Mouse (Mus musculus) thymus, adult 2 months (tissue): ENCODE measurements at regions not wholly inside any gene's neighbourhood (a gene's known extent, or its start where the extent isn't known, plus 50 kb on each side); places are given as distances from the start of the nearest gene placed in this dataset.

ENCODE experiments used
- DNase-seq: peaks from one replicate; pipeline ENCODE4 v3.0.0; 2021
- H3K27ac ChIP-seq: fragments of 200-500 bp; 2 replicates; pipeline ENCODE4 v1.5.1; 2012; ENCODE audit warnings: low read length, control low read depth; ENCODE audit not compliant: control insufficient read depth, insufficient read depth
- H3K27me3 ChIP-seq: fragments of 200-500 bp; 2 replicates; pipeline ENCODE4 v1.6.1; 2012; ENCODE audit warnings: mild to moderate bottlenecking, low read length, moderate library complexity, mixed read lengths; ENCODE audit not compliant: control insufficient read depth, insufficient read depth
- H3K36me3 ChIP-seq: fragments of 200-500 bp; 2 replicates; pipeline ENCODE4 v1.6.1; 2012; ENCODE audit warnings: mild to moderate bottlenecking, low read length, moderate library complexity; ENCODE audit not compliant: control insufficient read depth, insufficient read depth
- H3K4me1 ChIP-seq: fragments of 200-500 bp; replicated peaks from 2 replicates; pipeline ENCODE4 v1.6.1; 2012; ENCODE audit warnings: low read length; ENCODE audit not compliant: control insufficient read depth, insufficient read depth
- H3K4me3 ChIP-seq: fragments of 200-500 bp; 2 replicates; pipeline ENCODE4 v1.5.1; 2012; ENCODE audit warnings: mild to moderate bottlenecking, low read length, control low read depth, moderate library complexity; ENCODE audit not compliant: control insufficient read depth, insufficient read depth
- CTCF ChIP-seq: fragments of 200-500 bp; IDR thresholded peaks from 2 replicates; pipeline ENCODE4 v1.5.1; 2012; ENCODE audit warnings: mild to moderate bottlenecking, control low read depth, low read length, moderate library complexity, borderline replicate concordance; ENCODE audit not compliant: control insufficient read depth, poor library complexity, insufficient read depth; ENCODE audit errors: extremely low read depth
- POLR2A ChIP-seq: fragments of 200-500 bp; IDR thresholded peaks from 2 replicates; pipeline ENCODE4 v1.6.1; 2012; ENCODE audit warnings: mild to moderate bottlenecking, low read length, control low read depth, moderate library complexity; ENCODE audit not compliant: control insufficient read depth, poor library complexity, insufficient read depth; ENCODE audit errors: extremely low read depth
- WGBS: fragments of 180-500 bp; shearing (Covaris S2); methylation state at CpG from one replicate; pipeline ENCODE4 v1.1.7; 2018; 5-methylcytosine and 5-hydroxymethylcytosine counted together

DNA sequence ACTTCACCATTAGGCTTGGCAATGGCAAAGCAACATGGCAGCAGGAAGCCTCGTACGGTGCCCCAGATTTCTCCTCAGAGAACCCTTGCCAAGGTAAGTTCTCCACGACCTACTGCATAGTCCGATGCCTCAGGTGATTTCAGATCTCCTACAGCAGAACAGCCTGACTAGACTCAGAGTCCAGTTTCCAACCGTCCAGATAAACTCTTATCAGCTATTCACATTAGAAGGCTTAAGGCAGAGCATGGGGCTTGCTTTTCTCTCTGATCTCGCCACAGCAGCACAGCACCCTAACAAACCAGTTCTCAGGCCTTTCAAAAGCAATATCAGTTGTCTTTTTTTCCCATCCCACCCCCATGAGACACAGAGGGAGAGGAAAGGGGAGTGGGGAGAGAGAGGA lies 174.9 kb upstream of the Nfe2l3 start:
- WGBS, result 97% methylated on average over 6 of the region's 6 CpGs

GRCm38 (mm10) chr6:51258304-51258703 lies 174.2 kb upstream of the Nfe2l3 start:
- WGBS, result 52% methylated on average over 2 of the region's 2 CpGs
- TF ChIP-seq POLR2A (no peak), CTCF (no peak)
- H3K27ac ChIP-seq, result no peak overlapping the region
- H3K36me3 ChIP-seq, result no peaks in the 10 kb centered on the region
- H3K4me3 ChIP-seq, result no peak overlapping the region
- no peaks in the 10 kb centered on the region for H3K27me3 ChIP-seq
- DNase-seq, result no peak
- no peaks in the 10 kb centered on the region for H3K4me1 ChIP-seq

More for the DNA sequence above, 174.9 kb upstream of the Nfe2l3 start:
- no peaks in the 10 kb centered on the region for H3K4me1 ChIP-seq
- no peak for DNase-seq
- TF ChIP-seq CTCF (no peak), POLR2A (no peak)
- no peaks in the 10 kb centered on the region for H3K36me3 ChIP-seq
- no peaks in the 10 kb centered on the region for H3K27me3 ChIP-seq
- H3K27ac ChIP-seq, result no peak overlapping the region
- H3K4me3 ChIP-seq, result no peak overlapping the region

DNA sequence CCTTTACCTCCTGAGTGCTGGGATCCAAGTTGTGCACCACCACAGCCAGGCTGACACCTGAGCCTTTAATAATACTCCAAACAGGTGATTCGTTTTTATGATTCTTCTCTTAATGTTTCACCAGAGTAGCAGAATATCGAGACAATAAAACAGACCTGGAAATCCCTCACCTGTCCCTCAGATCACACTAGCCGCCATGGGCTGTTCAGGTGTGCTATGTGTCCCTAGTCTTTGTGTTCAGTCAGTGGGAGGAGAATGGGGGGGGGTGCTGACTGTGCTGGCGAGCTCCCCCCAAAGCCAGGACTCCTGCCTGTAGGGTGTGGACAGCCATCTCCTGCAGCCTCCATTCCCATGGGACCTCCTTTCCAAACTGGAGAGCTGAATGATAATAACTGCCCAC lies 168.9 kb upstream of the Nfe2l3 start:
- Histone ChIP-seq H3K36me3 (no peaks in the 10 kb centered on the region), H3K27ac (no peak overlapping the region), H3K4me1 (no peaks in the 10 kb centered on the region), H3K27me3 (no peaks in the 10 kb centered on the region), H3K4me3 (no peak overlapping the region)
- DNase-seq, result no peak
- WGBS, result 92% methylated on average over 4 of the region's 4 CpGs
- TF ChIP-seq POLR2A (no peak), CTCF (no peak)

- no peak for TF ChIP-seq CTCF
- TF ChIP-seq POLR2A, result no peak
- 82% methylated on average over 3 of the region's 3 CpGs for whole genome bisulfite sequencing
- peaks cover 9% of the 10 kb centered on the region for H3K4me1 ChIP-seq
- no peaks in the 10 kb centered on the region for H3K27me3 ChIP-seq
- H3K4me3 ChIP-seq, result no peak overlapping the region
- no peaks in the 10 kb centered on the region for H3K36me3 ChIP-seq
- no peak for DNase-seq
- no peak overlapping the region for H3K27ac ChIP-seq
Observed at GRCm38 (mm10) chr6:51265329-51265728, 167.1 kb upstream of the Nfe2l3 start.

- Histone ChIP-seq H3K36me3 (no peaks in the 10 kb centered on the region), H3K4me3 (no peak overlapping the region), H3K27ac (no peak overlapping the region), H3K4me1 (peaks cover 14% of the 10 kb centered on the region), H3K27me3 (no peaks in the 10 kb centered on the region)
- no peak for DNase-seq
- 96% methylated on average over 6 of the region's 6 CpGs for WGBS
- no peak for TF ChIP-seq POLR2A
- TF ChIP-seq CTCF, result no peak
Observed at GRCm38 (mm10) chr6:51266721-51267120, 165.7 kb upstream of the Nfe2l3 start.

DNA sequence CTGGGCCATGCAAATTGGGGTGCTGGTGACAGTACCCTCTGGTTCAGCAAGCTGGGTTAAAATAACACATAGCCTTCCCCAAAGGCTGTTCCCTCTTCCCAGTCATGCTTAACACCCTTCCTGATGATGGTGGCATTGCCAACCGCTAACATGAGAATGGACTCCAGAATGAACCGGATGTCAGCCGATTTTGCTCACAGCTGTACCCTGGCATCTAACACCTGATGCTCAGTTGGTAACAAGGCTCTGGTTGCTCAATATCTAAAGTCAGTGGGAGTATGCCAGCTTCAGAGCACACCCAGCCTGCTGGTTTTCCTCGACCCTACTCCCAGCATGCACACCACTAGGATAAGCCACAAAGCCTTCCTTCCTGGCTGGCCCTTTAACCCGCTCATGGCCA lies 164.6 kb upstream of the Nfe2l3 start:
- DNase-seq, result no peak
- TF ChIP-seq POLR2A (no peak), CTCF (no peak)
- Histone ChIP-seq H3K27me3 (no peaks in the 10 kb centered on the region), H3K4me3 (no peak overlapping the region), H3K4me1 (peaks cover 14% of the 10 kb centered on the region), H3K36me3 (no peaks in the 10 kb centered on the region), H3K27ac (no peak overlapping the region)
- 81% methylated on average over 5 of the region's 5 CpGs for WGBS

GRCm38 (mm10) chr6:51268931-51269330 lies 163.5 kb upstream of the Nfe2l3 start:
- Histone ChIP-seq H3K27ac (no peak overlapping the region), H3K4me1 (peaks cover 14% of the 10 kb centered on the region), H3K27me3 (no peaks in the 10 kb centered on the region), H3K36me3 (no peaks in the 10 kb centered on the region), H3K4me3 (no peak overlapping the region)
- TF ChIP-seq CTCF (no peak), POLR2A (no peak)
- 92% methylated on average over 5 of the region's 5 CpGs for WGBS
- DNase-seq, result no peak
